Mouse (Mus musculus): ENCODE measurements around the gene Gm49369. TPM values are rescaled to one million over a fixed set of nuclear protein-coding genes. Genes with fewer than 3 reads are reported as not detected.
A peak's percentile ranks its signal among the peaks of the same experiment; 100 is the strongest.
"Not testable (repeated sequence)": the region's sequence is repeated elsewhere in the genome, so short reads cannot be mapped to it uniquely, and the experiment has no call there.

Gene Gm49369
- total and polyA plus RNA-seq, 2 experiments from 2014 or later: 0.85 TPM; not detected in 1

- Histone ChIP-seq H3K27ac (ENCODE audit: low read depth) (peak overlapping the region; percentile 4; the same call in 1 of the 2 replicates), H3K4me1 (ENCODE audit: control insufficient read depth, insufficient read depth) (no peaks in the 10 kb centered on the region), H3K36me3 (replicated peaks; ENCODE audit: control insufficient read depth, insufficient read depth, low read length) (no peaks in the 10 kb centered on the region), H3K9ac (replicated peaks; ENCODE audit: low read depth, low read length) (no peak overlapping the region), H3K9me3 (replicated peaks; ENCODE audit: control insufficient read depth, low read length) (no peaks in the 10 kb centered on the region), H3K4me2 (ENCODE audit: low read depth, low read length) (no peak overlapping the region), H3K27me3 (ENCODE audit: control insufficient read depth, insufficient read depth, low read length) (no peaks in the 10 kb centered on the region), H3K4me3 (ENCODE audit: low read depth, low read length) (no peak overlapping the region)
- TF ChIP-seq EP300 (IDR thresholded peaks at IDR 0.05; ENCODE audit: low read depth): no peak
- TF ChIP-seq CTCF (IDR thresholded peaks at IDR 0.05; ENCODE audit: low read depth): no peak
- ATAC-seq (ENCODE audit: insufficient read depth, low read depth) (no peak), DNase-seq (ENCODE audit: low spot score) (no peak)
- 74% methylated on average over 12 of the region's 12 CpGs for WGBS
Observed at GRCm38 (mm10) chr7:142323396-142324117, 58.9 kb downstream of the Gm49369 start.

GRCm38 (mm10) chr7:142322641-142323040, 59.8 kb downstream of the Gm49369 start:
- no peaks in the 10 kb centered on the region for H3K27me3 ChIP-seq (ENCODE audit: control insufficient read depth, insufficient read depth, low read length)
- TF ChIP-seq EP300 (IDR thresholded peaks at IDR 0.05; ENCODE audit: low read depth): no peak
- TF ChIP-seq CTCF (IDR thresholded peaks at IDR 0.05; ENCODE audit: low read depth): no peak
- WGBS: 88% methylated on average over 6 of the region's 6 CpGs
- H3K4me1 ChIP-seq (ENCODE audit: control insufficient read depth, insufficient read depth): no peaks in the 10 kb centered on the region
- no peak overlapping the region for H3K4me2 ChIP-seq (ENCODE audit: low read depth, low read length)
- no peaks in the 10 kb centered on the region for H3K36me3 ChIP-seq (replicated peaks; ENCODE audit: control insufficient read depth, insufficient read depth, low read length)
- H3K4me3 ChIP-seq (ENCODE audit: low read depth, low read length): no peak overlapping the region
- no peak for DNase-seq (ENCODE audit: low spot score)
- H3K27ac ChIP-seq (ENCODE audit: low read depth): peak overlapping the region; percentile 50; the same call in 1 of the 2 replicates
- no peak overlapping the region for H3K9ac ChIP-seq (replicated peaks; ENCODE audit: low read depth, low read length)
- no peaks in the 10 kb centered on the region for H3K9me3 ChIP-seq (replicated peaks; ENCODE audit: control insufficient read depth, low read length)
- ATAC-seq (ENCODE audit: insufficient read depth, low read depth): no peak

DNA sequence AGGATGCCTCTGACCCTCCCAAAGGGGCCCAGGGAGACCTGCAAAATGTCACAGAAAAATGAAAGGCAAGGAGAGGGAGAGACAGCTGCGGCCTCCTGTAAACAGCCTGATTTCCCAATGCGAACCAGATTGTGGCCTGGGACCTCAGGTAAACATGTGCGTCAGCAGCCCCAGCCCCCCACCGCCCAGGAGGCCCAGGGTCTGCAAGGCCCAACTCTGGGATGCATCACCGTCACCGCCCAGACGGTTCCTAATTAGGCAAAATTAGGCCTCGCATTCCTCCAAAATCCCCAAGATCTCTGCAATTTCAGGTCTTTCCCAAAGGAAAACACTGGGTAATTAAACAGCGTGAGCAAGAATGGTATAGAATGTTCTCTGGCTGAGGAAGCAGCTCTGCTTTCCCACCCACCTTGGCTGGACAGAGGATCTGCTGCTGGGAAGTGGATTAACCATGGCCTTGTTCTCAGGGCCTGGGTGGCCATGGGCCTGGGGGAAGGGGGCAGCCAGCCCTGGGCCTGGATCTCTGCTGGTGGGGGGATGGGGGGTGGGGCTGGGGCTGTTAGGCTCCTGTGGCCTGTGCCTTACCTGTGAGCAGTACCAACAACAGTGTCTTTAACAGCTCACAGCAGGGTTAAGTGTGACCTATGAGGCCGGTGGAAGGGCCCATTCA, 60.7 kb downstream of the Gm49369 start:
- H3K9ac ChIP-seq (replicated peaks; ENCODE audit: low read depth, low read length); H3K36me3 ChIP-seq (replicated peaks; ENCODE audit: control insufficient read depth, insufficient read depth, low read length); H3K4me1 ChIP-seq (ENCODE audit: control insufficient read depth, insufficient read depth); H3K9me3 ChIP-seq (replicated peaks; ENCODE audit: control insufficient read depth, low read length); H3K4me3 ChIP-seq (ENCODE audit: low read depth, low read length); H3K4me2 ChIP-seq (ENCODE audit: low read depth, low read length); DNase-seq (ENCODE audit: low spot score); H3K27me3 ChIP-seq (ENCODE audit: control insufficient read depth, insufficient read depth, low read length); ATAC-seq (ENCODE audit: insufficient read depth, low read depth): not testable (repeated sequence)
- H3K27ac ChIP-seq (ENCODE audit: low read depth): peak overlapping the region; percentile 50; the same call in 1 of the 2 replicates
- WGBS: 75% methylated on average over 3 of the region's 10 CpGs

Other genes with a start within 250 kb of the Gm49369 start
- gene Gm39115, start 246.6 kb downstream of the Gm49369 start, total RNA-seq (2014; rRNA removed; ENCODE audit: low replicate concordance): not detected in 2 replicates
- not detected in 2 replicates for gene Gm39115, start 246.6 kb downstream of the Gm49369 start, polyA plus RNA-seq (2015; fragmentation: Nextera tagmentation; extraction: Ambion mirVana)
- gene Gm45337, start 238.1 kb downstream of the Gm49369 start, total RNA-seq (2014; rRNA removed; ENCODE audit: low replicate concordance): not detected in 2 replicates
- not detected in 2 replicates for gene Gm45337, start 238.1 kb downstream of the Gm49369 start, polyA plus RNA-seq (2015; fragmentation: Nextera tagmentation; extraction: Ambion mirVana)
- gene Gm29735, start 225.6 kb downstream of the Gm49369 start, total RNA-seq (2014; rRNA removed; ENCODE audit: low replicate concordance): not detected in 2 replicates
- not detected in 2 replicates for gene Gm29735, start 225.6 kb downstream of the Gm49369 start, polyA plus RNA-seq (2015; fragmentation: Nextera tagmentation; extraction: Ambion mirVana)
- gene Gm4553, start 216.9 kb downstream of the Gm49369 start, total RNA-seq (2014; rRNA removed; ENCODE audit: low replicate concordance): not detected in 2 replicates
- gene Gm4553, start 216.9 kb downstream of the Gm49369 start, polyA plus RNA-seq (2015; fragmentation: Nextera tagmentation; extraction: Ambion mirVana): not detected in 2 replicates
- not detected in 2 replicates for gene Krtap5-2, start 206.7 kb downstream of the Gm49369 start, total RNA-seq (2014; rRNA removed; ENCODE audit: low replicate concordance)
- not detected in 2 replicates for gene Krtap5-2, start 206.7 kb downstream of the Gm49369 start, polyA plus RNA-seq (2015; fragmentation: Nextera tagmentation; extraction: Ambion mirVana)
- not detected in 2 replicates for gene Gm10153, start 192.3 kb downstream of the Gm49369 start, total RNA-seq (2014; rRNA removed; ENCODE audit: low replicate concordance)
- not detected in 2 replicates for gene Gm10153, start 192.3 kb downstream of the Gm49369 start, polyA plus RNA-seq (2015; fragmentation: Nextera tagmentation; extraction: Ambion mirVana)
- gene Krtap5-3, start 181.3 kb downstream of the Gm49369 start, total RNA-seq (2014; rRNA removed; ENCODE audit: low replicate concordance): not detected in 2 replicates
- gene Krtap5-3, start 181.3 kb downstream of the Gm49369 start, polyA plus RNA-seq (2015; fragmentation: Nextera tagmentation; extraction: Ambion mirVana): not detected in 2 replicates
- gene Gm7579, start 170.8 kb downstream of the Gm49369 start, total RNA-seq (2014; rRNA removed; ENCODE audit: low replicate concordance): not detected in 2 replicates
- gene Gm7579, start 170.8 kb downstream of the Gm49369 start, polyA plus RNA-seq (2015; fragmentation: Nextera tagmentation; extraction: Ambion mirVana): not detected in 2 replicates
- not detected in 2 replicates for gene Krtap5-5, start 152.7 kb downstream of the Gm49369 start, total RNA-seq (2014; rRNA removed; ENCODE audit: low replicate concordance)
- gene Krtap5-5, start 152.7 kb downstream of the Gm49369 start, polyA plus RNA-seq (2015; fragmentation: Nextera tagmentation; extraction: Ambion mirVana): not detected in 2 replicates
- not detected in 2 replicates for gene Gm40460, start 141.6 kb downstream of the Gm49369 start, total RNA-seq (2014; rRNA removed; ENCODE audit: low replicate concordance)
- gene Gm40460, start 141.6 kb downstream of the Gm49369 start, polyA plus RNA-seq (2015; fragmentation: Nextera tagmentation; extraction: Ambion mirVana): not detected in 2 replicates
- gene Gm2431, start 124.3 kb downstream of the Gm49369 start, total RNA-seq (2014; rRNA removed; ENCODE audit: low replicate concordance): not detected in 2 replicates
- not detected in 2 replicates for gene Gm2431, start 124.3 kb downstream of the Gm49369 start, polyA plus RNA-seq (2015; fragmentation: Nextera tagmentation; extraction: Ambion mirVana)
- not detected in 2 replicates for gene Gm4559, start 108.3 kb downstream of the Gm49369 start, total RNA-seq (2014; rRNA removed; ENCODE audit: low replicate concordance)
- not detected in 2 replicates for gene Gm4559, start 108.3 kb downstream of the Gm49369 start, polyA plus RNA-seq (2015; fragmentation: Nextera tagmentation; extraction: Ambion mirVana)
- not detected in 2 replicates for gene Krtap5-1, start 85.5 kb downstream of the Gm49369 start, total RNA-seq (2014; rRNA removed; ENCODE audit: low replicate concordance)
- not detected in 2 replicates for gene Krtap5-1, start 85.5 kb downstream of the Gm49369 start, polyA plus RNA-seq (2015; fragmentation: Nextera tagmentation; extraction: Ambion mirVana)
- not detected in 2 replicates for gene Krtap5-4, start 79.1 kb downstream of the Gm49369 start, total RNA-seq (2014; rRNA removed; ENCODE audit: low replicate concordance)
- gene Krtap5-4, start 79.1 kb downstream of the Gm49369 start, polyA plus RNA-seq (2015; fragmentation: Nextera tagmentation; extraction: Ambion mirVana): not detected in 2 replicates
- 0.62 and 4.0 TPM in 2 replicates for gene Ifitm10, start 8.9 kb downstream of the Gm49369 start, total RNA-seq (2014; rRNA removed; ENCODE audit: low replicate concordance)
- gene Ifitm10, start 8.9 kb downstream of the Gm49369 start, polyA plus RNA-seq (2015; fragmentation: Nextera tagmentation; extraction: Ambion mirVana): 3.4 and 3.9 TPM in 2 replicates
- 1,049 and 1,105 TPM in 2 replicates for gene Ctsd, start 5.4 kb upstream of the Gm49369 start, total RNA-seq (2014; rRNA removed; ENCODE audit: low replicate concordance)
- 484 and 489 TPM in 2 replicates for gene Ctsd, start 5.4 kb upstream of the Gm49369 start, polyA plus RNA-seq (2015; fragmentation: Nextera tagmentation; extraction: Ambion mirVana)
- gene Syt8, start 52.2 kb upstream of the Gm49369 start, total RNA-seq (2014; rRNA removed; ENCODE audit: low replicate concordance): 18.0 TPM in 1 of 2 replicates, not detected in the other
- 0.10 TPM in 1 of 2 replicates, not detected in the other for gene Syt8, start 52.2 kb upstream of the Gm49369 start, polyA plus RNA-seq (2015; fragmentation: Nextera tagmentation; extraction: Ambion mirVana)
- gene Tnni2, start 59.1 kb upstream of the Gm49369 start, total RNA-seq (2014; rRNA removed; ENCODE audit: low replicate concordance): not detected in 2 replicates
- gene Tnni2, start 59.1 kb upstream of the Gm49369 start, polyA plus RNA-seq (2015; fragmentation: Nextera tagmentation; extraction: Ambion mirVana): 8.9 and 9.9 TPM in 2 replicates
- gene Lsp1, start 78.1 kb upstream of the Gm49369 start, total RNA-seq (2014; rRNA removed; ENCODE audit: low replicate concordance): 20.8 and 84.4 TPM in 2 replicates
- gene Lsp1, start 78.1 kb upstream of the Gm49369 start, polyA plus RNA-seq (2015; fragmentation: Nextera tagmentation; extraction: Ambion mirVana): 47.7 and 53.1 TPM in 2 replicates
- 0.73 and 11.0 TPM in 2 replicates for gene Tnnt3, start 116.2 kb upstream of the Gm49369 start, total RNA-seq (2014; rRNA removed; ENCODE audit: low replicate concordance)
- gene Tnnt3, start 116.2 kb upstream of the Gm49369 start, polyA plus RNA-seq (2015; fragmentation: Nextera tagmentation; extraction: Ambion mirVana): 2.5 and 3.2 TPM in 2 replicates
- 87.2 and 90.9 TPM in 2 replicates for gene Mrpl23, start 150.0 kb upstream of the Gm49369 start, total RNA-seq (2014; rRNA removed; ENCODE audit: low replicate concordance)
- 14.9 TPM in 2 replicates for gene Mrpl23, start 150.0 kb upstream of the Gm49369 start, polyA plus RNA-seq (2015; fragmentation: Nextera tagmentation; extraction: Ambion mirVana)